Mouse (Mus musculus) heart, embryonic 12.5 days (tissue): ENCODE data around the gene Il4ra. TPM values are rescaled to one million over a fixed set of nuclear protein-coding genes. Genes with fewer than 3 reads are reported as not detected.

ENCODE experiments used
- ATAC-seq: fragments of 200-750 bp; cut with Nextera tagmentation; 2 replicates; pipeline ENCODE4 v1.8.0; 2017; ENCODE audit warnings: moderate TSS enrichment, moderate library complexity; ENCODE audit not compliant: insufficient number of reproducible peaks, low FRiP score
- H3K27ac ChIP-seq: fragments of 300-500 bp; sonication (generic); 2 replicates; pipeline ENCODE4 v1.5.1; 2016; ENCODE audit warnings: mild to moderate bottlenecking, moderate library complexity; ENCODE audit not compliant: poor library complexity, severe bottlenecking
- H3K27me3 ChIP-seq: fragments of 300-500 bp; sonication (generic); replicated peaks from 2 replicates; pipeline ENCODE4 v1.6.1; 2016; ENCODE audit warnings: mild to moderate bottlenecking, moderate library complexity
- H3K36me3 ChIP-seq: fragments of 300-500 bp; sonication (generic); 2 replicates; pipeline ENCODE4 v1.6.1; 2016; ENCODE audit warnings: mild to moderate bottlenecking, moderate library complexity
- H3K4me1 ChIP-seq: fragments of 300-500 bp; sonication (generic); replicated peaks from 2 replicates; pipeline ENCODE4 v1.6.1; 2016; ENCODE audit warnings: mild to moderate bottlenecking
- H3K4me2 ChIP-seq: fragments of 300-500 bp; sonication (generic); 2 replicates; pipeline ENCODE4 v1.6.1; 2016; ENCODE audit warnings: mild to moderate bottlenecking, moderate library complexity
- H3K4me3 ChIP-seq: fragments of 300-500 bp; sonication (generic); 2 replicates; pipeline ENCODE4 v1.5.1; 2016; ENCODE audit warnings: mild to moderate bottlenecking
- H3K9ac ChIP-seq: fragments of 300-500 bp; sonication (generic); 2 replicates; pipeline ENCODE4 v1.6.1; 2016; ENCODE audit warnings: mild to moderate bottlenecking, moderate library complexity
- H3K9me3 ChIP-seq: fragments of 300-500 bp; sonication (generic); replicated peaks from 2 replicates; pipeline ENCODE4 v1.6.1; 2016; ENCODE audit warnings: mild to moderate bottlenecking, moderate library complexity
- WGBS: fragments of 180-500 bp; shearing (Covaris S2); methylation state at CpG from one replicate; pipeline ENCODE4 v1.1.7; 2016; 5-methylcytosine and 5-hydroxymethylcytosine counted together
- polyA plus RNA-seq: library from polyadenylated mRNA; unstranded; fragments of >200 nt; fragmentation: Nextera tagmentation; extraction: Ambion mirVana; gene quantifications from 2 replicates; pipeline ENCODE4 v1.2.1, GENCODE M21; 2016

The Il4ra gene
- polyA plus RNA-seq, 1 experiment from 2014 or later = 3.5 TPM

DNA sequence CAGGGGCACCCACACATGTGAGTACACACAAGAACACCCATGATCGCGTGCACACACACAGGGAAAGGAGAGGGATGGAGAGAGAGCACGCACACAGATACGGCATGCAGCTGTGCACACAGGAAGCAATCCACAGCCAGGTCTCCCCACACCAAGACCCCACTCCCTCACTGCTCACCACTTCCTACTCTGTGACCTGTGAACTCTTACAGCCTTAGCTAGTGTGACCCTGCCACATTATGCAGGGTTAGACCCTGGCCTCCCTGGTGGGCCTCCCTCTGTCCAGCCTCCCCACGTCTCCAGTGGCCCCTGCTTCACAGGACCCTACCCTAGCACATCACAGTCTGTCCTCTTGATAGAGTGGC, 32.1 kb downstream of the Il4ra start:
- H3K4me3 ChIP-seq = no peak overlapping the region
- H3K4me2 ChIP-seq = no peak overlapping the region
- 74% methylated on average over 5 of the region's 5 CpGs for WGBS
- H3K27ac ChIP-seq = no peak overlapping the region
- no peaks in the 10 kb centered on the region for H3K36me3 ChIP-seq
- no peaks in the 10 kb centered on the region; the same call in 1 of the 2 replicates for H3K27me3 ChIP-seq
- ATAC-seq = no peak
- 0 out of 2 replicates have a peak, but pooled peaks cover 5% of the 10 kb centered on the region for H3K4me1 ChIP-seq
- no peak overlapping the region for H3K9ac ChIP-seq
- peaks cover 7% of the 10 kb centered on the region; the same call in 1 of the 2 replicates for H3K9me3 ChIP-seq

DNA sequence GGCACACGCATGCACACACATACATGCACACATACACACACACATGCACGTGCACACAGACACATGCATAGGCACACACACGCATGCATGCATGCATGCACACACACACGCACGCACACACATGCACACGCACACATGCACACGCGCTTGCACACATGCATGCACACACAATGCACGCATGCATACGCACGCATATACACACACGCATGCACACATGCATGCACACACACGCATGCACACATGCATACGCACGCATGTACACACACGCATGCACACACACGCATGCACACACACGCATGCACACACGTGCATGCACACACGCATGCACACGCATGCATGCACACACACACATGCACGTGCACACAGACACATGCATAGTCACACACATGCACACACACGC, 34.4 kb downstream of the Il4ra start:
- Histone ChIP-seq H3K27ac (no peak overlapping the region), H3K4me1 (no peaks in the 10 kb centered on the region), H3K4me3 (no peak overlapping the region), H3K4me2 (no peak overlapping the region), H3K9me3 (peaks cover 7% of the 10 kb centered on the region; the same call in 1 of the 2 replicates), H3K27me3 (no peaks in the 10 kb centered on the region; the same call in 1 of the 2 replicates), H3K9ac (no peak overlapping the region), H3K36me3 (no peaks in the 10 kb centered on the region)
- WGBS = 93% methylated on average over 23 of the region's 23 CpGs
- no peak for ATAC-seq

DNA sequence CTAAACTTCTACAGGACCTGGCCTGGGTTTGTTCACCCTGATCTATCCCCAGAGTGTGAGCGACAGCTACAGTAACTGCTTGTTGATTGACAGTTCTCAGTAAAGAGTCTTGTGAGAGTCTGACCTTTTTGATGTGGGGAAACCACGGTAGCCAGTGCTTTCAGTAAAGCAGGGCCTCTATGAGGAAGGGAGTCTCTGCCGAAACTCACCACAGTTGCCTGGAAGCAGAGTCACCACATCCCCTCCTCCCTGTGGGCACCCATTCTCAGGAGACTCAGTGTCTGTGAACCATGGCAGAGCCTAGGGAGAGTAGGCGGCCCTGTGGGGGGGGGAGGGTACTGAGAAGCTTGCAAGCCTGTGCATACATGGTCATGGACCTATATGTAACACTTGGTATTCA, 36.8 kb downstream of the Il4ra start:
- no peak for ATAC-seq
- Histone ChIP-seq H3K4me2 (no peak overlapping the region), H3K27ac (no peak overlapping the region), H3K9me3 (peaks cover 7% of the 10 kb centered on the region; the same call in 1 of the 2 replicates), H3K27me3 (no peaks in the 10 kb centered on the region), H3K36me3 (no peaks in the 10 kb centered on the region), H3K9ac (no peak overlapping the region), H3K4me1 (no peaks in the 10 kb centered on the region), H3K4me3 (no peak overlapping the region)
- WGBS = 69% methylated on average over 4 of the region's 4 CpGs

DNA sequence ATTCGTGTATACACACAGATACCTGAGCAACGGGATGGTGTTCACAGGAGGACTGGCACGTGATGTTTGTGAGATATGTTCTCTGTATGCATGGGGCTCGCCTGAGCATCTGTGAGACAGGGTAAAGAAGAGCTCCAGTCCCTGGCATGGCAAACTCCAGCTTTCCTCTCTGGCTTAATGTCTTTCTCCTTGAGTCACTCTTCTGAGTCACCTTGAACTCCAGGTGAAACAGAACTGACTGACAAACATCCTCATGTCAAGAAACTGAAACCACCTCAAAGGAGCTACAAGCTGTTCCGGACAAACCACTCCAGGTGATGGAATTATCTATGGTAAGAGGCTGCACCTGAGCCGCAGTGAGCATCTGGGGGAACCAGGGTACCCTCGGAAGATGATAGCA, 38.0 kb downstream of the Il4ra start:
- no peak for ATAC-seq
- H3K9ac ChIP-seq = no peak overlapping the region
- no peak overlapping the region for H3K4me2 ChIP-seq
- no peaks in the 10 kb centered on the region for H3K4me1 ChIP-seq
- no peaks in the 10 kb centered on the region for H3K27me3 ChIP-seq
- H3K27ac ChIP-seq = no peak overlapping the region
- H3K36me3 ChIP-seq = no peaks in the 10 kb centered on the region
- no peak overlapping the region for H3K4me3 ChIP-seq
- peaks cover 7% of the 10 kb centered on the region; the same call in 1 of the 2 replicates for H3K9me3 ChIP-seq
- 85% methylated on average over 7 of the region's 7 CpGs for WGBS

DNA sequence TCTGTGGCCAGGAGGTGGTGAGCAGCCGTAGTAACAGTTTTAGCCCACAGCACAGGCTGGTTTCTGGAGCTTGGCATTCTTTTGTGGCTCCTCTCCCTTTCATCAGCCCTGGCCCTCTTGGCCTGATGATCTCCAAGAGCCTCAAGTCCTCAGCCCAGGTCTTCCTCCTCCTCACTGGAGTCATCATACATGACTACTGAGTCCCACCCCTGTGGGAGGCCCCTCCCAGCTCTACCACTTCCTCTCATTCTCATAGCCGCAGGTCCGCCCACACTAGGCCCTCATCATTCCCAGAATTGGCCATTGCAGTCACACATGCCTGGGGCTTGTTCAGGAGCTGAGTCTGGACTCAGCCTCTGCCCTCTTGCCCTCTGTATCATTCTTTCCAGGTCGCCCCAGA, 41.9 kb downstream of the Il4ra start:
- Histone ChIP-seq H3K9ac (no peak overlapping the region), H3K4me2 (no peak overlapping the region), H3K27ac (no peak overlapping the region), H3K27me3 (no peaks in the 10 kb centered on the region), H3K4me1 (no peaks in the 10 kb centered on the region), H3K4me3 (no peak overlapping the region), H3K9me3 (no peaks in the 10 kb centered on the region), H3K36me3 (no peaks in the 10 kb centered on the region)
- no peak for ATAC-seq
- 74% methylated on average over 4 of the region's 4 CpGs for whole genome bisulfite sequencing

DNA sequence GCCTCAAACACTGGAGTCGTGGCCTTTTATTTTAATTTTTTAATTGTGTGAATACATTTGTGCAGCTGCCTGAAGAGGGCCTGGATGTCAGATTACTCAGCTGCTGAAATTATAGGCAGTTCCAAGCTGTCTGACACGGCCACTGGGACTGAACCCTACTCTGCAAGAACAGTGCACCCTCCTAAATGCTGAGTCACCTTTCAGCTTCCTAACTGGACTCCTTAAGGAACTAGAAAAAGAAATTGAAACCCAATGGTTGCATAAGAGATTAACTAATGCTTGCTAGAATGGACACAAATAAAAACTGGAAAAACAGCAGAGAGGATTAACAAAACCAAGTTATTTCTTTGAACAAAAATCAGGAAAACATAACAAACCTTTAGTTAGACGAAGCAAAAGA, 44.5 kb downstream of the Il4ra start:
- 62% methylated on average over 3 of the region's 3 CpGs for WGBS
- H3K9me3 ChIP-seq = no peaks in the 10 kb centered on the region
- H3K4me1 ChIP-seq = peaks cover 3% of the 10 kb centered on the region
- H3K27me3 ChIP-seq = no peaks in the 10 kb centered on the region
- H3K27ac ChIP-seq = no peak overlapping the region
- no peaks in the 10 kb centered on the region for H3K36me3 ChIP-seq
- ATAC-seq = no peak
- no peak overlapping the region for H3K4me3 ChIP-seq
- no peak overlapping the region for H3K9ac ChIP-seq
- no peak overlapping the region for H3K4me2 ChIP-seq

DNA sequence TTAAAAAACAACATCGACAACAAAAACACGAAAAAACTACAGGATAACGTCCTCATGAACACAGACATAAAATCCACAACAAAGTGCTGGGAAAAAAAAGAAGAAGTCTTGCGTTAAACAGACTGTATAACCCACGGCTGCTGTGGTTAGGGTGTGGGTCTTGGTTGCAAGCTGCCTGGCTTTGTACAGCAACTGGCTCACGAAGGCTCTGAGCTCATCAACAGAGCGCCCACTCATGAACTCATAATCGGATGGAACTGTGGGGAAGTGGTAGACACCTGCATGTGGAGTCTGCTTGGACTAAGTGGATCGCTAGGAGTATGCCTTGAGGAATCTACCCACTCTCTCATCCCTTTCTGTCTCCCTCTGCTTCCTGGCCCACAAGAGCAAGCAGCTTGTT, 45.2 kb downstream of the Il4ra start:
- ATAC-seq = no peak
- H3K4me2 ChIP-seq = no peak overlapping the region
- 87% methylated on average over 9 of the region's 9 CpGs for WGBS
- no peaks in the 10 kb centered on the region for H3K36me3 ChIP-seq
- peaks cover 3% of the 10 kb centered on the region for H3K4me1 ChIP-seq
- no peak overlapping the region for H3K4me3 ChIP-seq
- no peaks in the 10 kb centered on the region for H3K27me3 ChIP-seq
- H3K27ac ChIP-seq = no peak overlapping the region
- H3K9me3 ChIP-seq = no peaks in the 10 kb centered on the region
- H3K9ac ChIP-seq = no peak overlapping the region

DNA sequence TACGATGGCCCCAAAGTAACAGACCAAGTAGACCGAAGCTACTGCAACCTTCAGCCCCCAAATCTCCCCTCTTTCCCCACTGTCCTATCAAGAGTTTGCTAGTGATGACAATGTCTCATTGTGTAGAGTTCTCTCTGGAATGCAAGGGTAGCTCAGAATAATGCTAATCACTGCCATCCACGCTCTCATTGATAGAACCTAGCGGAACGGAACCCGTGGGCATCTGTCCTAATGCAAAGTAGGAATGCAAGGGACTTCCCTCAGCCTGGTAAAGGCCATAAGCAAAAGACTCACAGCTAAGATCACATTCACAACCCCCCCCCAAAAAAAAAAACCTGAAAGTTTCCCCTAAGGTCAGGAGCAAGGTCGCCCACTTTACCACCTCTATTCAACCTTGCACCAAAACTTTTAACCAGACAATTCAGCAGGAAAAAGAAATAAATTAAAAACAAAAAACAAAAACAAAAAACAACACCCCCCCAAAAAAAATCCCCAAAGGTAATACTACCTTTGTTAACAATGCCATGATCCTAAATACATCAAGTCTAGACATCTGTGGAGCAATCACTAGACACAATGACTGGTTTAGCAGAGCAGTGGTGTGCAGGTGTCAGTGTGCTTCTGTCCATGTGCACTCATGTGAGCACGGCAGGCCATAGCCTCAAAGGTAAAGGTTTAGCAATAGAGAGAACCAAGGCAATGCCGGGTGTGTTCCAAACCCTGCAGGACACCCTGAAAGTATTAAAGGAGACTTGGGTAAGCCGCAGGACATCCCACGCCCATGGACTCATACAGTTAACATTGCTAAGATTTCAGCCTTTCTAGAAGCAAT, 45.8 kb downstream of the Il4ra start:
- Histone ChIP-seq H3K4me2 (no peak overlapping the region), H3K4me1 (peaks cover 3% of the 10 kb centered on the region), H3K27ac (no peak overlapping the region), H3K36me3 (no peaks in the 10 kb centered on the region), H3K9me3 (no peaks in the 10 kb centered on the region), H3K27me3 (no peaks in the 10 kb centered on the region), H3K4me3 (no peak overlapping the region), H3K9ac (no peak overlapping the region)
- 85% methylated on average over 11 of the region's 11 CpGs for WGBS
- no peak for ATAC-seq

DNA sequence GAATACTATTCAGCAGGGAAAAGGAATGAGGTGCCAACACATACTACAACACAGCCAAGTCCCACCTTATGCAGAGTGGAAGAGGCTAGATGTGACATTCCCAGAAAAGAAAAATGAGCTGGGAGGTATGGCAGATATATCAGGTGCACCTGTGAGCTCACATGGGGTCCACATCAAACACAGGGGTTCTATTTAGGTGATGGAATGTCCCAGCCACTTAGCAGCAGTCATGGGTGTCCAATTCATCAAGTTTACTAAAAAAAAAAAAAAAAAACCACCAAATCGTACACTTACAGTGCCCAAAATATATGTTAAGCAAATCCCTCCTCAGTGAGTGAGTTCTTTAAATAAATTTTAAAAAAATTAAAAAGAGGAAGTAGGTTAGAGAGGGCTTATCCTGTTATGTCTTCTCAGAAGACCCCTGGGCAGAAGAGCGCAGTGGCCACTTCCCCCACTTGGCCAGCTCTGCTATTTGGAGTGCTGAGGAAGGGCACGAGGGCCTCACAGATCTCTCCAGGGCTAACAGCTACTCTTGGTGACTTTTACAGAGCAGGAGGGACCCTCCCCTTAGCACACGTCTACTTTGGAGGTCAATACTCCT, 47.6 kb downstream of the Il4ra start:
- Histone ChIP-seq H3K27me3 (no peaks in the 10 kb centered on the region), H3K27ac (no peak overlapping the region), H3K9me3 (no peaks in the 10 kb centered on the region), H3K36me3 (no peaks in the 10 kb centered on the region), H3K9ac (no peak overlapping the region), H3K4me2 (no peak overlapping the region), H3K4me1 (peaks cover 3% of the 10 kb centered on the region), H3K4me3 (no peak overlapping the region)
- 35% methylated on average over 4 of the region's 4 CpGs for WGBS
- no peak for ATAC-seq

DNA sequence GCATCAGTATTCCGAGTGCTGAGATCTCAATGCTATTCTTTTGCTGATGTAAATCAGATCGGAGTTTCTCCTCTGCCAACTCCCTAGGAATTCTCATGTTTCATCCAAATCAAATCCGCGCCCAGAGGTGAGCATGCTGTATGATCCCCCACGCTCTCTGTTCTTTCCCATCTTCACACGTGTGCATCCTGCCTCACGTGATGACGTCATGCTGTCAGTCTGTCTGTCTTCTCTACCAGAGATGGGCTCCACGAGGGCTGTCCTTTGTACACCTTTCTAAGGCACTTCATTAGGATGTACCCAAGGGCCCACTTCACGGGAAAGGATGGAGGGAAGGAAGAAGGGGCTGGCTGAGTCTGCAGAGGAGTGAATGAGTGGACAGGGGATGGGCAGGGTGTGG, 48.2 kb downstream of the Il4ra start:
- H3K27me3 ChIP-seq = no peaks in the 10 kb centered on the region
- H3K4me3 ChIP-seq = no peak overlapping the region
- no peak overlapping the region for H3K4me2 ChIP-seq
- no peak overlapping the region for H3K27ac ChIP-seq
- no peaks in the 10 kb centered on the region for H3K9me3 ChIP-seq
- 69% methylated on average over 10 of the region's 10 CpGs for WGBS
- H3K4me1 ChIP-seq = peaks cover 3% of the 10 kb centered on the region
- H3K9ac ChIP-seq = no peak overlapping the region
- no peaks in the 10 kb centered on the region for H3K36me3 ChIP-seq
- ATAC-seq = no peak

DNA sequence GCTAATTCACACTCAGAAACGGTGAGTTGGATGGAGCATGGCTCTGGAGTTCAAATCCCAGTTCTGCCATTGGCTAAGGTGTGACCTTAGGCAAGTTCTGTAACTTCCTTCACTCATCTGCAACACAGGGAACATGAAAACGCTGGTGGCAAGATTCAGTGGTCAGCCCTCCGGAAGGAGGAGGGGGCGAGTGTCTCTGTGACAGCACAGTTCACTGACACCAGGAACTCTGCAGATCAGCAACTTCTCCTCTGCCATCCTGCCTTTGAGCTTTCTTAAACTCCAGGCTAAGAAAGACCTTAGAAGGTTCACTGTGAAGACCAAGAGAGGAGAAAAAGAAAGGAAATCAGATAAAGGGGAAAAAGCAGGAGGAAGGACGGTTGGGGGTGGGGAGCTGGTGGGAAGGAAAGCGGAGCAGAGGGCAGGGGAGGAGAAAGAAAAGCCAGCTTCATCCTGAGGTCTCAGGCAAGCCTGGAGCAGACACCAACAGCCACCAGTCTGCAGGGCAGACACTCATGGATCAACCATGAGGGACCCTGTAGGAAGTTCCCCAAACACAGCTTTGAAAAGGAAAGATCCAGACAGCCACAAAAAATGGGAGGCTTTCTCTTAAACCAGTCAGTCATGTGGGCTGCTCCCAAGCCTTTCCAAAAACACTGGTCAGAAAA, 48.8 kb downstream of the Il4ra start:
- Histone ChIP-seq H3K4me1 (peaks cover 5% of the 10 kb centered on the region), H3K9me3 (no peaks in the 10 kb centered on the region), H3K27ac (no peak overlapping the region), H3K27me3 (no peaks in the 10 kb centered on the region), H3K36me3 (no peaks in the 10 kb centered on the region), H3K4me3 (no peak overlapping the region), H3K9ac (no peak overlapping the region), H3K4me2 (no peak overlapping the region)
- whole genome bisulfite sequencing = 27% methylated on average over 6 of the region's 6 CpGs
- no peak for ATAC-seq
